Mouse (Mus musculus) midbrain, embryonic 10.5 days (tissue): ENCODE data around the gene Enpp6. TPM values are rescaled to one million over a fixed set of nuclear protein-coding genes. Genes with fewer than 3 reads are reported as not detected.

Experiments
- DNase-seq: peaks from one replicate; pipeline ENCODE4 v3.0.0-alpha.2; 2017; ENCODE audit warnings: low spot score
- H3K27ac ChIP-seq: fragments of 300-500 bp; sonication (generic); replicated peaks from 2 replicates; pipeline ENCODE4 v1.5.1; 2016; ENCODE audit warnings: mild to moderate bottlenecking
- H3K27me3 ChIP-seq: fragments of 300-500 bp; sonication (generic); 2 replicates; pipeline ENCODE4 v1.6.1; 2016; ENCODE audit warnings: low read depth, mild to moderate bottlenecking; ENCODE audit not compliant: poor library complexity, severe bottlenecking
- H3K36me3 ChIP-seq: fragments of 300-500 bp; sonication (generic); 2 replicates; pipeline ENCODE4 v1.6.1; 2016; ENCODE audit warnings: mild to moderate bottlenecking, moderate library complexity
- H3K4me1 ChIP-seq: fragments of 300-500 bp; sonication (generic); 2 replicates; pipeline ENCODE4 v1.6.1; 2016
- H3K4me3 ChIP-seq: fragments of 300-500 bp; sonication (generic); 2 replicates; pipeline ENCODE4 v1.5.1; 2016; ENCODE audit warnings: mild to moderate bottlenecking, moderate library complexity
- H3K9me3 ChIP-seq: fragments of 300-500 bp; sonication (generic); replicated peaks from 2 replicates; pipeline ENCODE4 v1.6.1; 2016; ENCODE audit warnings: mild to moderate bottlenecking
- WGBS: fragments of 180-500 bp; shearing (Covaris S2); methylation state at CpG from one replicate; pipeline ENCODE4 v1.1.7; 2016; 5-methylcytosine and 5-hydroxymethylcytosine counted together
- polyA plus RNA-seq: library from polyadenylated mRNA; unstranded; fragments of >200 nt; fragmentation: Nextera tagmentation; extraction: Ambion mirVana; gene quantifications from 2 replicates; pipeline ENCODE4 v1.2.1, GENCODE M21; 2016

The Enpp6 gene
- polyA plus RNA-seq, 1 experiment from 2014 or later: 0.16 TPM

DNA sequence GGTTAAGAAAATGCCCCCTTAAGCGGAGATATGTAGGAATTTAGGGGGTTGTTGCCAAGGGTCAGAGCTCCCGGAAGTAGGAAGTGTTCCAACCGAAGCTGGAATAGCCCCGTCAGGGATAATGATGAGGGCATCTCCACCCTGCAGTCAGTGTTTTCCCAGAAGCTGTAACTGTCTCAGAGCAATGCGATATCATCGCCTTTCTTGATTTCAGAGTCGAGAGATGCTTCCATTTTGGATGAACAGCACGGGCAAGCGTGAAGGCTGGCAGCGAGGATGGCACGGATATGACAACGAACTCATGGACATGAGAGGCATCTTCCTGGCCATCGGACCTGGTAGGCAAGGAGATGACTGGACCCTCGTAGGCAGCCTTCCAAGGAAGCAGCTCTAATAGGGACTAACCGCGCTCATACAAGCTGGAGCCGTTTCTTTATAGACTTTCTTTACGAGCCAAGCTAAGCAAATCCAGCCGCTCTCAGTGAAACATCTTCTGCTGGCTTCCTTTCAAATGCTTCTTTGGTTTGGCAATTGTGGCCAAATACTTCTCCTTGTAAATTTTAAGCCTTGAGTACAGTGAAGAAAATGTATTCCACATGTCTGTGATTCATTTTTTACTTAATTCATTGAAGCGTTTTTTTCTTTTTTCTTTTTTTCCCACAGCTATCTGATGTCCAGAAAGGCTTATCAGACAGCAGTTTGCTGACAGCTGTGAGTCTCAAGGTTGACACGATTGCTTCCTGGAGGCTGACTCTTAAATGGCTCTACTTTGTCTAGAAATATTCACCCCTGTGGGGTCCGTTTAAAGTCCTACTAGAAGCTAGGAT, 95.7 kb downstream of the Enpp6 start:
- Histone ChIP-seq H3K27ac (no peak overlapping the region), H3K27me3 (no peaks in the 10 kb centered on the region), H3K4me3 (no peak overlapping the region), H3K4me1 (no peaks in the 10 kb centered on the region), H3K9me3 (no peaks in the 10 kb centered on the region), H3K36me3 (no peaks in the 10 kb centered on the region)
- 93% methylated on average over 22 of the region's 22 CpGs for WGBS
- DNase-seq: no peak

DNA sequence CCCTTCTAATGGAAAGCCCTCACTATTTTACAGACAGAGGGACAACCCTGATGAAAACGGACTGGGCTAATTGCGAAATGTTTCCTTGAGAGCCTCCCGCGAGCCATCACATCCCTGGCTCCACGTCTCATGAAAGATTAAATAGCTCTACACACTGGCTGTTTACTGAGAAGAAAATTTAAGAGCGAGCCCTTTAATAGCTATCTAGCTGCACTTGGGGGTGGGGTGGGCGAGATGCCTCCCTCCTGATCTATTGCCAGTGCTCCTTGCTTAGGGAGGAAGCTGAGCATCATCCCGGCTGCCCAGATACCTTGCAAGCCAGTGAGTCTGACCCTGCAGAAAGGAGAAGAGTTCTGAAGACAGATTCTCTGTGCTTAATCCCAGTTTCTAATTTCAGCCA, 103.3 kb downstream of the Enpp6 start:
- no peak for DNase-seq
- peaks cover 3% of the 10 kb centered on the region for H3K4me1 ChIP-seq
- no peak overlapping the region for H3K4me3 ChIP-seq
- H3K9me3 ChIP-seq: no peaks in the 10 kb centered on the region
- H3K27me3 ChIP-seq: peaks cover 6% of the 10 kb centered on the region; the same call in 1 of the 2 replicates
- H3K36me3 ChIP-seq: no peaks in the 10 kb centered on the region
- H3K27ac ChIP-seq: no peak overlapping the region
- 87% methylated on average over 8 of the region's 8 CpGs for WGBS

DNA sequence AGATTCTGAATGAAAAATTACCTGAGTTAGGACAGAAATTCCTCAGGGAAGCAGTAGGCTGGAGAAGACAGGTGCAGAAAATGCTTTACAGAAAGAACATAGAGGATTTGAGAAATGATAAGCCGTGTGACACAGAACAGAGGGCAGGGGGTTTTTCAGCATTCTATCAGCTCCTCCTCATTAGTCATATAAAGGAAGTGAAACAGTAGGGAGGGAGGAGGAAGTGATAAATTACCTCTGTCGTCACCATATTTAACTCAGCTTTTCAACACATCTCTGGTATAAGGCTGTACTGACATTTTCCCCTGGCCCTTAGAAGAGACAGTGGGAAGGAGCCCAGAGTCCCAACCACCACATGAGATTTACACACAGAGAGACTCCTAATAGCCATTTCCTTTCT, 118.9 kb downstream of the Enpp6 start:
- Histone ChIP-seq H3K27ac (no peak overlapping the region), H3K36me3 (no peaks in the 10 kb centered on the region), H3K4me1 (no peaks in the 10 kb centered on the region), H3K9me3 (no peaks in the 10 kb centered on the region; the same call in 1 of the 2 replicates), H3K27me3 (no peaks in the 10 kb centered on the region), H3K4me3 (no peak overlapping the region)
- DNase-seq: no peak
- 83% methylated on average over 2 of the region's 2 CpGs for WGBS

DNA sequence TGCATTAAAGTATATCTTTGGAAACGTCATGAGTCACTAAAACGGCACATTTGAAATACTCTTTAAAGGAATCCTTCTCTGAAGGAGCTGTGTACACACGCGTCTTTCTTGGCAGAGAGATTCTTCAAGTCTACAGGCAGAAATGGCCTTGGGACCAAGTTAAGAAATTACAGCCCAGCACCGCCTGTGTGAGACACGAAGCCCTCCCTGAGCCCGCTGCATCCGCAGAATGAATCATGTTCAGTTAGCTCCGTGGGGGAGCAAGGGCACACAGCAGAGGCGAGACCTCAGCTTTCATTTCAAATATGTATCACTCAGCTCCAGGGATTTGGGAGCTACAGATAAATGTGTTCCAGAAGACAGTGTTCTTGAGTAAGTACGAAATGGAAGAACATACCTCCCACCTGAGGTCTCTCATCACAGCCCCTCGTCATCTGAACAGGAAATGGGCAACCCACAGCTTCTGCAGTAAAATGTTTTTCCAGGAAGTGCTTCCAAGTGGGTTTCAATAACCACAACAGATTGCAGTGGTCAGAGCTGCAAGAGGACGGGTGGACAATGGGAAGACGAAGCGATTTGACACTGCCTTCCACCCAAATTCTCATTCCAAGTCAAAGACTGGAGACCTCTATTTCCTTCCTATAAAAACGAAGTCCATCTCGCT, 127.6 kb downstream of the Enpp6 start:
- Histone ChIP-seq H3K36me3 (no peaks in the 10 kb centered on the region), H3K4me1 (no peaks in the 10 kb centered on the region), H3K9me3 (peaks cover 8% of the 10 kb centered on the region; the same call in 1 of the 2 replicates), H3K4me3 (no peak overlapping the region), H3K27me3 (no peaks in the 10 kb centered on the region), H3K27ac (no peak overlapping the region)
- WGBS: 92% methylated on average over 17 of the region's 17 CpGs
- no peak for DNase-seq

DNA sequence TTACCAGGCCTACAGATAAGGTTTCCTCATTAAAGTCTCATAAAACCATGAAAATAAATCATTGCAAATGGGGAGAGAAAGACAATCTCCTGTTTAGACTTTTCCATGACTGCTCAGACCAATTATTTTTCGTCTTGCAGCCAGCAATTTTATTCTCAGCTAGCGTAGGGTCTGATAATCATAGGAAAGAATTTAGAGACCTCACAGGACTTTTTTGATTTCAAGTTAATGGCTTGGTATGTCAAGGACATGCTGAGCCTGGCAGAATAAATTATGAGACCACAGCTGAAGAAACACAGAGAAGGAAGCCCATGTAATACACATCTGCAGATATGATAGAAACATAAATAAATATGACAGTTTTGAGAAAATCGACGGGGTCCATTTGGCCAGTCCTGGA, 130.6 kb downstream of the Enpp6 start:
- DNase-seq: no peak
- Histone ChIP-seq H3K4me1 (no peaks in the 10 kb centered on the region), H3K36me3 (no peaks in the 10 kb centered on the region), H3K27me3 (no peaks in the 10 kb centered on the region), H3K4me3 (no peak overlapping the region), H3K9me3 (peaks cover 6% of the 10 kb centered on the region; the same call in 1 of the 2 replicates), H3K27ac (no peak overlapping the region)
- 86% methylated on average over 4 of the region's 4 CpGs for WGBS

DNA sequence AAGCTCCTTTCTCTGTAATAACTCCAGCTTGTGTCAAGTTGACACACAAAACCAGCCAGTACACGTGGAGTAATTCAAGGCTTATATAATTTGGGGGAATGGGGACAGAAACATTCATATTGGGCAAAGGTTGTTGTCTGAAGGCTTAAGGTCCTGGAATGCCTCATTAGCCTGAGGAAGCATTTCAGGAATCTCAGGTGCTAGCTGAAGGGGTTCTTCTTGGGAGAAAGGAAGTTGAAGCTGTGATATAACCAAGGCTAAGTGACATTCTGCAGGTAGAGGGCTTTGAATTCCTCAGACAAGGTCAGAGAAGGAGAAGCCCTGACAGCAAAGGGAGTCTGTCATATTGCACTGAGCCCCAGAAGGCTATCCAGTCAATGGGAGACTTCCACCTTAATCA, 133.2 kb downstream of the Enpp6 start:
- no peak for DNase-seq

DNA sequence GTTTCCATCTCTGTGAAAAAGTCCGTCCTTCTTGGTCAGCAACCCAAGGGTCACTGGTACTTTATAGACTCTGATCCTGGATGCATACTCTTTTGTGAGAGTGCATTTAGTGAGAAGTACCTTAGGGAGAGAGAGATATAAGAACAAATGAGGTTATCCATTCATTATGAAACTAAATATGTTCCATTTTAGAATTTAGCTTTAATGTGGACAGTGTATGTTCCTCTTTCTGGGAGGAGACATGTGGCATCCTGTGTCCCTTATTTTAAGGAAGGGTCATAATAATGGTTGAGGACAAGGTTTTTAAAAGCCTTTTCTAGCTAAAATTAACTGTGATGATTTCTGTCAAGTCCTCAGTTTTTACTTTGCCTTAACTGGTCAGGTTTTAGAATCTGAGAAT, 142.2 kb downstream of the Enpp6 start:
- Histone ChIP-seq H3K4me1 (no peaks in the 10 kb centered on the region), H3K9me3 (no peaks in the 10 kb centered on the region), H3K4me3 (no peak overlapping the region), H3K36me3 (no peaks in the 10 kb centered on the region), H3K27ac (no peak overlapping the region), H3K27me3 (no peaks in the 10 kb centered on the region)
- WGBS: 93% methylated on average over 1 of the region's 1 CpGs
- no peak for DNase-seq

More for the DNA sequence above, 133.2 kb downstream of the Enpp6 start:
- no peaks in the 10 kb centered on the region for H3K9me3 ChIP-seq
- no peaks in the 10 kb centered on the region for H3K27me3 ChIP-seq
- WGBS: 75% methylated on average over 1 of the region's 1 CpGs
- no peak overlapping the region for H3K27ac ChIP-seq
- no peaks in the 10 kb centered on the region for H3K36me3 ChIP-seq
- no peaks in the 10 kb centered on the region for H3K4me1 ChIP-seq
- no peak overlapping the region for H3K4me3 ChIP-seq

DNA sequence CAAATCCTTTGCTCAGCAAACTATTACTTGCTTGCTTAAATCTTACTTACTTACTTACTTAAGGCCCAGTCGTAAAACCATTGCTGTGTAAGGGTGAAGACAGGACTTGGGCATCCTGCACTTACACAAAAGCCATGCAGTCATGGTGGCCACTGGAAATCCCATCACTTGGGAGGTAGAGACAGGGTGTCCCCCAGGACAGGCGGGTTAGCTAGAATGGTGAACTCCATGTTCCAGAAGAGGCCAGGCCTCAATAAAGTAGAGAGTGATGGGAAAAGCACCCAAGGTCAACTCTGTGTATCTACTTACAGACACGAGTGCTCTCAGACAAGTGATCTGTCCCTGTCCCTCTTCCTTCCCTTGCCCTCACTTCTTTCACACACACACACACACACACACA, 146.7 kb downstream of the Enpp6 start:
- 92% methylated on average over 3 of the region's 3 CpGs for WGBS
- Histone ChIP-seq H3K27ac (no peak overlapping the region), H3K9me3 (no peaks in the 10 kb centered on the region), H3K36me3 (no peaks in the 10 kb centered on the region), H3K27me3 (no peaks in the 10 kb centered on the region), H3K4me3 (no peak overlapping the region), H3K4me1 (peaks cover 8% of the 10 kb centered on the region)
- no peak for DNase-seq

DNA sequence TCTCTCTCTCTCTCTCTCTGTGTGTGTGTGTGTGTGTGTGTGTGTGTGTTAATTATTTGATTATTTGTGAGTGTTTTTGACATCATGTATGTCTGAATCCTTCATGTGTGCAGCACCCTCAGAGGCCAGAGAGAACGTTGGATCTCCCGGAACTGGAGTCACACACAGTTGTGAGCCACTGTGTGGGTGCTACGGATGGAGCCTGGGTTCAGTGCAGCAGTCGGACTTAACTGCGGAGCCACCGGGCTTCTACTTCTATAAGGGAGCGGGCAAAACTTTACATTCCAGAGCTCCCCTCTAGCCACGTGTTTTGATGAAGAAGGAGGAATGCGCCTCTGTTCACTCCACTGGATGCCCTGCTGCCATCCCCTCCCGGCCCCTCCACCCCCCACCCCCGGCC, 148.0 kb downstream of the Enpp6 start:
- no peaks in the 10 kb centered on the region for H3K36me3 ChIP-seq
- WGBS: 55% methylated on average over 11 of the region's 11 CpGs
- H3K27ac ChIP-seq: no peak overlapping the region
- no peak for DNase-seq
- H3K4me3 ChIP-seq: no peak overlapping the region
- H3K4me1 ChIP-seq: peaks cover 8% of the 10 kb centered on the region
- H3K9me3 ChIP-seq: no peaks in the 10 kb centered on the region
- H3K27me3 ChIP-seq: no peaks in the 10 kb centered on the region

DNA sequence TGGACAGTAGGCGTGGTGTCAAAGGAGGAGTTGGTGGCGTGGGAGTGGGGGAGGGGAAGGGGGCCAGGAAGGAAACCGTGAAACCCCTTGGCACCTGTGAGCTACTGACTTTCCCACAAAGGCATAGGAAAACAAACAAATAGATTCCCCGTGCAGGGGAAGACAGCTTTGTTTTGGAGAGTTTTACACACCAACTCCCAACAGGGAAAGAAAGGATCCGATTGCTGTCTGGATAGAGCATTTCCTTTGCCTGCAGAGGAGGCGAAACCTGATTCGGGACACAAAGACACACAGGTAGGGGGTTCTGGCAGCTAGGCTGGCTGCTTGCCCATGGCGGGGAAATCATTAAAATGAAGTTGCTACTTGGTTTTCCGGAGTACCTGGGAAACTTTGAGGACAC, 148.9 kb downstream of the Enpp6 start:
- no peaks in the 10 kb centered on the region for H3K36me3 ChIP-seq
- no peak for DNase-seq
- H3K4me3 ChIP-seq: no peak overlapping the region
- no peaks in the 10 kb centered on the region for H3K9me3 ChIP-seq
- WGBS: 22% methylated on average over 9 of the region's 9 CpGs
- H3K27ac ChIP-seq: no peak overlapping the region
- H3K27me3 ChIP-seq: no peaks in the 10 kb centered on the region
- peaks cover 8% of the 10 kb centered on the region for H3K4me1 ChIP-seq

DNA sequence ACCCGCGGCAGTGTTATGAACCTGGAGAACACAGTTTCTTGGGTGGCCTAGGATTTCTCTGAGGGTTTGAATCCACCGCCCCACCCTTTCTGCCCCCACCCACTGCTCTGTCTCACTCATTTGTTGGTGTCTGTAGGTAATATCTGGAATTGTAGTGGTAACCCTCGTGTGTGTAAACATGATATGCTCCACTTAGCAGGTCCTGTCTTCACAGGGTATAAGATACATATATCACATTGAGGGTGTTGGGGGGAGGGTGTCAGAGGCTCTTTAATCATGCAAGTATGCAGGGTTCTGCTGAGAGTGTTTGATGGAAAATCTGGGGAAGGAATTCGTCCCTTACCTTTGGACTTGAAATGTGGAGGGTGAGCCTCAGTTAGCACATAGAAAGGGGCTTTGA, 149.4 kb downstream of the Enpp6 start:
- no peaks in the 10 kb centered on the region for H3K9me3 ChIP-seq
- no peak overlapping the region for H3K4me3 ChIP-seq
- no peak overlapping the region for H3K27ac ChIP-seq
- no peaks in the 10 kb centered on the region for H3K36me3 ChIP-seq
- 48% methylated on average over 5 of the region's 5 CpGs for WGBS
- no peak for DNase-seq
- no peaks in the 10 kb centered on the region for H3K27me3 ChIP-seq
- peaks cover 8% of the 10 kb centered on the region for H3K4me1 ChIP-seq

DNA sequence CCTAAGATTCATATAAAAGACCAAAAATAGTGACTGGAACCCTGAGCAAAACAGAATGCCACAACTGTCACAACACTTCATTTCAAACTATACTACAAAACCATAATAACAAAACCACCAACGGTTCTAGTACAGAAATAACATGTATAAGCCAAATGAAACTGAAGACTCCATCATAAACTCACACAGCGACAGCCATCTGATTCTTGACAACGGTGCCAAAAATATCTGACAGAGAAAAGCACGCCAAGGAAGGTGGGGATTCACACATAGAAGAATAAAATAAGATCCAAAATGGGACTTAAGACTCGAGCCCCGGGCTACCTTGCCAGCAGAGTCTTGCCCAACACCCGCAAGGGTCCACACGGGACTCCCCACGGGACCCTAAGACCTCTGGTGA, 158.6 kb downstream of the Enpp6 start:
- H3K36me3 ChIP-seq: no peaks in the 10 kb centered on the region
- no peak for DNase-seq
- WGBS: 91% methylated on average over 9 of the region's 9 CpGs
- H3K4me3 ChIP-seq: no peak overlapping the region
- peaks cover 4% of the 10 kb centered on the region; the same call in 1 of the 2 replicates for H3K9me3 ChIP-seq
- no peaks in the 10 kb centered on the region for H3K27me3 ChIP-seq
- H3K4me1 ChIP-seq: no peaks in the 10 kb centered on the region
- no peak overlapping the region for H3K27ac ChIP-seq
